Mouse (Mus musculus): Measurements from ENCODE around the gene B020031M17Rik. TPM values are rescaled to one million over a fixed set of nuclear protein-coding genes. Genes with fewer than 3 reads are reported as not detected.
"Not testable (repeated sequence)": the region's sequence is repeated elsewhere in the genome, so short reads cannot be mapped to it uniquely, and the experiment has no call there.

The B020031M17Rik gene
- polyA plus RNA-seq, 1 experiment from 2014 or later: not detected

GRCm38 (mm10) chr13:119929172-119929571 lies 21.4 kb downstream of the B020031M17Rik start, which contains the start of gene Gm21761:
Gene Gm21761, minus strand, starts transcription at chr13:119929272.
- no CpG with 5 or more reads among the region's 5 CpGs for WGBS
- H3K4me2 ChIP-seq; H3K9ac ChIP-seq; H3K36me3 ChIP-seq (ENCODE audit: poor library complexity, severe bottlenecking); H3K4me3 ChIP-seq; H3K27ac ChIP-seq; H3K27me3 ChIP-seq; H3K4me1 ChIP-seq; H3K9me3 ChIP-seq (replicated peaks); ATAC-seq: not testable (repeated sequence)

DNA sequence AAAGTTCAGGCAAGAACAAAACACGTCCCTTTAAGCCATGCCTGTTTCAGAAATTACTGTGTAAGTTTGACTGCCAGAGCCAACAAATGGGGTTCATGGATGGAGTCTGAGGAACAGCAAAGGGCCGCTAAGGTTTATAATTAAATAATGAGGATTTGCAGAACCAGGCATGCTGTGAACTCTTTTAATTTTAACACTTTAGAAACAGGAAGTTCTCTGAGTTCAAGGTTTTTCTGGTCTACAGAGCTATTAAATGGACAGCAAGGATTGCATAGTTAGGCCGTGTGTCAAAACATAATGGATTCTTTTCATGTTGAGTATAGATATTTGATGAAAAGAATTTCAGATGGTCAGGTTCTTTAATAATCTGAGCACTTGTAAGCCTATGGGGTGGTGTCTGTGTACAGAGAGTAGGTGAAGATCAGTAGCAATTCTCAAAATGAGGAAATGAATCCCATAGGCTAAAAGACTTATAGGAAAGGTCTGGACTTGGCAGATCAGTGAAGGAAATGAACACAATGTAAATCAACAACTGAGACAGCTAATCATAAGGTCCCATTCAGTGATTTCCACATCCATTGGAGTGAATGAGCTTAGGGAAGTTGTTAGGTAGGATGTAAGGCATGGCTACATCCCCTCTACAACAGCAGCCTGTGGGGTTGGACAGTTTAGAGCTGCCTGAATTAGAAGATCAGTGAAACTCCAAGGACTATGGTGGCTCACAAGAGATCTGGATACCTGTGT lies 25.8 kb downstream of the B020031M17Rik start:
- H3K4me3 ChIP-seq; H3K27me3 ChIP-seq; H3K36me3 ChIP-seq (ENCODE audit: poor library complexity, severe bottlenecking); H3K9me3 ChIP-seq (replicated peaks); H3K9ac ChIP-seq; H3K4me1 ChIP-seq; H3K27ac ChIP-seq; ATAC-seq; H3K4me2 ChIP-seq: not testable (repeated sequence)
- 85% methylated on average over 3 of the region's 3 CpGs for WGBS

- ATAC-seq; H3K4me2 ChIP-seq; H3K36me3 ChIP-seq (ENCODE audit: poor library complexity, severe bottlenecking); H3K9ac ChIP-seq; H3K9me3 ChIP-seq (replicated peaks); H3K27ac ChIP-seq; H3K4me3 ChIP-seq; H3K27me3 ChIP-seq; H3K4me1 ChIP-seq: not testable (repeated sequence)
- 84% methylated on average over 4 of the region's 5 CpGs for WGBS
Measured at GRCm38 (mm10) chr13:119916966-119917722, 33.5 kb downstream of the B020031M17Rik start.

- not testable (repeated sequence) for H3K4me2 ChIP-seq; H3K4me3 ChIP-seq; H3K27ac ChIP-seq; H3K4me1 ChIP-seq; H3K9ac ChIP-seq; H3K9me3 ChIP-seq (replicated peaks); H3K36me3 ChIP-seq (ENCODE audit: poor library complexity, severe bottlenecking); ATAC-seq; H3K27me3 ChIP-seq
- 77% methylated on average over 2 of the region's 2 CpGs for WGBS
Measured at GRCm38 (mm10) chr13:119916449-119916848, 34.2 kb downstream of the B020031M17Rik start.

Other genes with a start within 250 kb of the B020031M17Rik start
- gene Nim1k, start 194.9 kb downstream of the B020031M17Rik start, polyA plus RNA-seq (2015; fragmentation: Nextera tagmentation; extraction: Ambion mirVana): 4.2 and 4.8 TPM in 2 replicates
- 52.8 and 53.4 TPM in 2 replicates for gene Zfp131, start 159.9 kb downstream of the B020031M17Rik start, polyA plus RNA-seq (2015; fragmentation: Nextera tagmentation; extraction: Ambion mirVana)
- not detected in 2 replicates for gene AF067063, start 120.6 kb downstream of the B020031M17Rik start, polyA plus RNA-seq (2015; fragmentation: Nextera tagmentation; extraction: Ambion mirVana)
- gene D13Ertd608e, start 114.8 kb downstream of the B020031M17Rik start, polyA plus RNA-seq (2015; fragmentation: Nextera tagmentation; extraction: Ambion mirVana): not detected in 2 replicates
- not detected in 2 replicates for gene Tcstv1, start 56.0 kb downstream of the B020031M17Rik start, polyA plus RNA-seq (2015; fragmentation: Nextera tagmentation; extraction: Ambion mirVana)
- gene Gm21761, start 21.5 kb downstream of the B020031M17Rik start, polyA plus RNA-seq (2015; fragmentation: Nextera tagmentation; extraction: Ambion mirVana): not detected in 2 replicates
- gene Gm36079, start 76.2 kb upstream of the B020031M17Rik start, polyA plus RNA-seq (2015; fragmentation: Nextera tagmentation; extraction: Ambion mirVana): not detected in 2 replicates
- gene Gm21188, start 101.4 kb upstream of the B020031M17Rik start, polyA plus RNA-seq (2015; fragmentation: Nextera tagmentation; extraction: Ambion mirVana): not detected in 2 replicates
- gene Gm20767, start 189.4 kb upstream of the B020031M17Rik start, polyA plus RNA-seq (2015; fragmentation: Nextera tagmentation; extraction: Ambion mirVana): not detected in 2 replicates
- not detected in 2 replicates for gene Gm21818, start 221.6 kb upstream of the B020031M17Rik start, polyA plus RNA-seq (2015; fragmentation: Nextera tagmentation; extraction: Ambion mirVana)

Measured in forebrain, embryonic 13.5 days (tissue).